Mouse (Mus musculus) forebrain, embryonic 12.5 days (tissue): ENCODE measurements at regions not wholly inside any gene's neighbourhood (a gene's known extent, or its start where the extent isn't known, plus 50 kb on each side); places are given as distances from the start of the nearest gene placed in this dataset.

ENCODE experiments used
- ATAC-seq: fragments of 200-750 bp; cut with Nextera tagmentation; 2 replicates; pipeline ENCODE4 v1.8.0; 2017; ENCODE audit warnings: moderate TSS enrichment; ENCODE audit not compliant: low FRiP score
- H3K27ac ChIP-seq: fragments of 300-500 bp; sonication (generic); 2 replicates; pipeline ENCODE4 v1.5.1; 2016; ENCODE audit warnings: mild to moderate bottlenecking
- H3K27me3 ChIP-seq: fragments of 300-500 bp; sonication (generic); 2 replicates; pipeline ENCODE4 v1.6.1; 2016; ENCODE audit warnings: mild to moderate bottlenecking
- H3K36me3 ChIP-seq: fragments of 300-500 bp; sonication (generic); replicated peaks from 2 replicates; pipeline ENCODE4 v1.6.1; 2016; ENCODE audit warnings: mild to moderate bottlenecking
- H3K4me1 ChIP-seq: fragments of 300-500 bp; sonication (generic); 2 replicates; pipeline ENCODE4 v1.6.1; 2016
- H3K4me2 ChIP-seq: fragments of 300-500 bp; sonication (generic); 2 replicates; pipeline ENCODE4 v1.6.1; 2016; ENCODE audit warnings: mild to moderate bottlenecking, moderate library complexity
- H3K4me3 ChIP-seq: fragments of 300-500 bp; sonication (generic); replicated peaks from 2 replicates; pipeline ENCODE4 v1.5.1; 2016; ENCODE audit warnings: mild to moderate bottlenecking
- H3K9ac ChIP-seq: fragments of 300-500 bp; sonication (generic); 2 replicates; pipeline ENCODE4 v1.6.1; 2016; ENCODE audit warnings: mild to moderate bottlenecking
- H3K9me3 ChIP-seq: fragments of 300-500 bp; sonication (generic); 2 replicates; pipeline ENCODE4 v1.6.1; 2016
- WGBS: fragments of 180-500 bp; shearing (Covaris S2); methylation state at CpG from one replicate; pipeline ENCODE4 v1.1.7; 2016; 5-methylcytosine and 5-hydroxymethylcytosine counted together

GRCm38 (mm10) chr6:59556668-59557310, 130.7 kb upstream of the Gprin3 start:
- 90% methylated on average over 1 of the region's 1 CpGs for WGBS
- no peak for ATAC-seq

GRCm38 (mm10) chr6:59537025-59537424, 110.9 kb upstream of the Gprin3 start:
- no peak for ATAC-seq
- no peaks in the 10 kb centered on the region for H3K9me3 ChIP-seq
- WGBS, result 60% methylated on average over 2 of the region's 2 CpGs

More at GRCm38 (mm10) chr6:59556668-59557310, 130.7 kb upstream of the Gprin3 start:
- Histone ChIP-seq H3K4me2 (no peak overlapping the region), H3K27ac (no peak overlapping the region), H3K27me3 (no peaks in the 10 kb centered on the region), H3K36me3 (no peaks in the 10 kb centered on the region), H3K4me1 (no peaks in the 10 kb centered on the region), H3K9me3 (no peaks in the 10 kb centered on the region), H3K4me3 (no peak overlapping the region), H3K9ac (no peak overlapping the region)

GRCm38 (mm10) chr6:59524940-59525265, 98.8 kb upstream of the Gprin3 start:
- ATAC-seq, result no peak
- H3K27me3 ChIP-seq, result no peaks in the 10 kb centered on the region
- no peak overlapping the region for H3K4me2 ChIP-seq
- no peaks in the 10 kb centered on the region for H3K9me3 ChIP-seq
- WGBS, result 91% methylated on average over 1 of the region's 1 CpGs
- H3K27ac ChIP-seq, result no peak overlapping the region
- H3K36me3 ChIP-seq, result no peaks in the 10 kb centered on the region
- H3K4me1 ChIP-seq, result no peaks in the 10 kb centered on the region
- no peak overlapping the region for H3K4me3 ChIP-seq
- H3K9ac ChIP-seq, result no peak overlapping the region

More at GRCm38 (mm10) chr6:59537025-59537424, 110.9 kb upstream of the Gprin3 start:
- H3K27ac ChIP-seq, result no peak overlapping the region
- H3K9ac ChIP-seq, result no peak overlapping the region
- no peak overlapping the region for H3K4me2 ChIP-seq
- no peaks in the 10 kb centered on the region for H3K4me1 ChIP-seq
- no peaks in the 10 kb centered on the region for H3K27me3 ChIP-seq
- H3K4me3 ChIP-seq, result no peak overlapping the region
- H3K36me3 ChIP-seq, result no peaks in the 10 kb centered on the region

GRCm38 (mm10) chr6:59524095-59524939, 98.2 kb upstream of the Gprin3 start:
- Histone ChIP-seq H3K4me2 (no peak overlapping the region), H3K36me3 (no peaks in the 10 kb centered on the region), H3K27me3 (no peaks in the 10 kb centered on the region), H3K4me1 (no peaks in the 10 kb centered on the region), H3K27ac (no peak overlapping the region), H3K9me3 (no peaks in the 10 kb centered on the region), H3K9ac (no peak overlapping the region), H3K4me3 (no peak overlapping the region)
- no peak for ATAC-seq
- 95% methylated on average over 1 of the region's 1 CpGs for WGBS

- Histone ChIP-seq H3K4me2 (no peak overlapping the region), H3K9ac (no peak overlapping the region), H3K4me3 (no peak overlapping the region), H3K36me3 (no peaks in the 10 kb centered on the region), H3K27me3 (no peaks in the 10 kb centered on the region), H3K4me1 (no peaks in the 10 kb centered on the region), H3K27ac (no peak overlapping the region), H3K9me3 (no peaks in the 10 kb centered on the region)
- ATAC-seq, result no peak
Observed at GRCm38 (mm10) chr6:59522960-59523359, 96.9 kb upstream of the Gprin3 start.

GRCm38 (mm10) chr6:59500818-59501217, 74.7 kb upstream of the Gprin3 start:
- WGBS, result 39% methylated on average over 1 of the region's 1 CpGs
- Histone ChIP-seq H3K27me3 (no peaks in the 10 kb centered on the region), H3K9me3 (no peaks in the 10 kb centered on the region), H3K36me3 (no peaks in the 10 kb centered on the region), H3K4me1 (no peaks in the 10 kb centered on the region), H3K4me2 (no peak overlapping the region), H3K4me3 (no peak overlapping the region), H3K9ac (no peak overlapping the region), H3K27ac (no peak overlapping the region)
- no peak for ATAC-seq

- no peak for ATAC-seq
- Histone ChIP-seq H3K9ac (no peak overlapping the region), H3K4me1 (no peaks in the 10 kb centered on the region), H3K4me3 (no peak overlapping the region), H3K36me3 (no peaks in the 10 kb centered on the region), H3K27me3 (no peaks in the 10 kb centered on the region), H3K27ac (no peak overlapping the region), H3K9me3 (no peaks in the 10 kb centered on the region), H3K4me2 (no peak overlapping the region)
- 78% methylated on average over 1 of the region's 1 CpGs for WGBS
Observed at GRCm38 (mm10) chr6:59498800-59499199, 72.7 kb upstream of the Gprin3 start.

GRCm38 (mm10) chr6:59498079-59498478, 72.0 kb upstream of the Gprin3 start:
- Histone ChIP-seq H3K9me3 (no peaks in the 10 kb centered on the region), H3K4me1 (no peaks in the 10 kb centered on the region), H3K4me2 (no peak overlapping the region), H3K9ac (no peak overlapping the region), H3K4me3 (no peak overlapping the region), H3K27ac (no peak overlapping the region), H3K27me3 (no peaks in the 10 kb centered on the region), H3K36me3 (no peaks in the 10 kb centered on the region)
- WGBS, result 35% methylated on average over 7 of the region's 7 CpGs
- ATAC-seq, result peak; percentile 75; the same call in 1 of the 2 replicates

GRCm38 (mm10) chr6:59489001-59489575, 63.0 kb upstream of the Gprin3 start:
- no peaks in the 10 kb centered on the region for H3K27me3 ChIP-seq
- ATAC-seq, result no peak
- H3K4me1 ChIP-seq, result no peaks in the 10 kb centered on the region
- H3K9ac ChIP-seq, result no peak overlapping the region
- H3K36me3 ChIP-seq, result no peaks in the 10 kb centered on the region
- H3K27ac ChIP-seq, result no peak overlapping the region
- no peak overlapping the region for H3K4me2 ChIP-seq
- no peaks in the 10 kb centered on the region for H3K9me3 ChIP-seq
- no peak overlapping the region for H3K4me3 ChIP-seq
- WGBS, result 90% methylated on average over 3 of the region's 3 CpGs

GRCm38 (mm10) chr6:59488386-59488785, 62.3 kb upstream of the Gprin3 start:
- no peak overlapping the region for H3K9ac ChIP-seq
- no peak overlapping the region for H3K27ac ChIP-seq
- no peaks in the 10 kb centered on the region for H3K27me3 ChIP-seq
- ATAC-seq, result no peak
- H3K4me3 ChIP-seq, result no peak overlapping the region
- no peaks in the 10 kb centered on the region for H3K4me1 ChIP-seq
- no peaks in the 10 kb centered on the region for H3K9me3 ChIP-seq
- no peaks in the 10 kb centered on the region for H3K36me3 ChIP-seq
- no peak overlapping the region for H3K4me2 ChIP-seq
- WGBS, result 79% methylated on average over 1 of the region's 1 CpGs

GRCm38 (mm10) chr6:59484004-59484403, 57.9 kb upstream of the Gprin3 start:
- Histone ChIP-seq H3K4me3 (no peak overlapping the region), H3K27ac (no peak overlapping the region), H3K4me2 (no peak overlapping the region), H3K27me3 (no peaks in the 10 kb centered on the region), H3K36me3 (no peaks in the 10 kb centered on the region), H3K9ac (no peak overlapping the region), H3K4me1 (no peaks in the 10 kb centered on the region), H3K9me3 (no peaks in the 10 kb centered on the region)
- no peak for ATAC-seq
- 95% methylated on average over 3 of the region's 3 CpGs for WGBS

- H3K4me1 ChIP-seq, result no peaks in the 10 kb centered on the region
- H3K9me3 ChIP-seq, result no peaks in the 10 kb centered on the region
- ATAC-seq, result peak; percentile 57
- H3K9ac ChIP-seq, result no peak overlapping the region
- no peaks in the 10 kb centered on the region for H3K27me3 ChIP-seq
- WGBS, result 15% methylated on average over 3 of the region's 3 CpGs
- H3K4me3 ChIP-seq, result no peak overlapping the region
- no peaks in the 10 kb centered on the region for H3K36me3 ChIP-seq
- H3K4me2 ChIP-seq, result no peak overlapping the region
- H3K27ac ChIP-seq, result no peak overlapping the region
Observed at GRCm38 (mm10) chr6:59483587-59483986, 57.5 kb upstream of the Gprin3 start.
